Mouse (Mus musculus) forebrain, embryonic 16.5 days (tissue): ENCODE measurements around the gene Ctnna2. TPM values are rescaled to one million over a fixed set of nuclear protein-coding genes. Genes with fewer than 3 reads are reported as not detected.

Source experiments
- ATAC-seq: fragments of 200-750 bp; cut with Nextera tagmentation; 2 replicates; pipeline ENCODE4 v1.8.0; 2017; ENCODE audit warnings: mild to moderate bottlenecking, moderate library complexity
- H3K27ac ChIP-seq: fragments of 300-500 bp; sonication (generic); 2 replicates; pipeline ENCODE4 v1.5.1; 2014; ENCODE audit warnings: low read length, control low read depth
- H3K27me3 ChIP-seq: fragments of 300-500 bp; sonication (generic); replicated peaks from 2 replicates; pipeline ENCODE4 v1.6.1; 2014; ENCODE audit warnings: low read length; ENCODE audit not compliant: control insufficient read depth, insufficient read depth
- H3K36me3 ChIP-seq: fragments of 300-500 bp; sonication (generic); 2 replicates; pipeline ENCODE4 v1.6.1; 2014; ENCODE audit not compliant: control insufficient read depth, insufficient read depth
- H3K4me1 ChIP-seq: fragments of 300-500 bp; sonication (generic); replicated peaks from 2 replicates; pipeline ENCODE4 v1.6.1; 2014; ENCODE audit warnings: low read length; ENCODE audit not compliant: control insufficient read depth, insufficient read depth
- H3K4me2 ChIP-seq: fragments of 300-500 bp; sonication (generic); 2 replicates; pipeline ENCODE4 v1.6.1; 2014; ENCODE audit warnings: mild to moderate bottlenecking, low read length, control low read depth
- H3K4me3 ChIP-seq: fragments of 300-500 bp; sonication (generic); replicated peaks from 2 replicates; pipeline ENCODE4 v1.5.1; 2014; ENCODE audit warnings: mild to moderate bottlenecking, low read length, control low read depth
- H3K9ac ChIP-seq: fragments of 300-500 bp; sonication (generic); replicated peaks from 2 replicates; pipeline ENCODE4 v1.6.1; 2014; ENCODE audit warnings: low read depth, low read length, control low read depth
- H3K9me3 ChIP-seq: fragments of 300-500 bp; sonication (generic); 2 replicates; pipeline ENCODE4 v1.6.1; 2016; ENCODE audit warnings: low read length; ENCODE audit not compliant: control insufficient read depth
- WGBS: fragments of 180-500 bp; shearing (Covaris S2); extraction: QIAGEN DNeasy Blood & Tissue Kit; methylation state at CpG from one replicate; pipeline ENCODE4 v1.1.7; 2014; 5-methylcytosine and 5-hydroxymethylcytosine counted together
- polyA plus RNA-seq: library from polyadenylated mRNA; unstranded; fragments of >200 nt; fragmentation: Nextera tagmentation; extraction: Ambion mirVana; gene quantifications from 2 replicates; pipeline ENCODE4 v1.2.1, GENCODE M21; 2015

Ctnna2 gene
- polyA plus RNA-seq, 1 experiment from 2014 or later: 149 TPM

- Histone ChIP-seq H3K4me3 (no peak overlapping the region), H3K36me3 (no peaks in the 10 kb centered on the region), H3K9ac (no peak overlapping the region), H3K9me3 (no peaks in the 10 kb centered on the region), H3K27me3 (no peaks in the 10 kb centered on the region), H3K4me1 (no peaks in the 10 kb centered on the region), H3K4me2 (no peak overlapping the region), H3K27ac (no peak overlapping the region)
- ATAC-seq: peak; percentile 93
These were observed 140.8 kb downstream of the Ctnna2 start for GRCm38 (mm10) chr6:77838653-77839052.

DNA sequence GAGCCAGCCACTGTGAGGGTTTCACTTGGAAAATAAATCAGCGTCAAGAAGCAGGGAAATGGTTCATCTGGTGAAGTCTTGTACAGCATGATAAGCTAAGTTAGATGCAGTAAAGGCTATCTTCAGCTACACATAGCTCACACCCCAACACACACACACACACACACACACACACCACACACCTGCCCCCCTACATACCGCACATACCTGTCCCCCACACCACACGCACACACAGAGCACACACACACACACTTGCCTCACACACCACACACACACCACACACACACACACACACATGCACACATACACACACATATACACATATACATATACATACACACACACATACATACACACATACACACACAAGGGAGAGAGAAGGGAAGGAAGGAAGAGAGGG lies 142.0 kb downstream of the Ctnna2 start:
- Histone ChIP-seq H3K9me3 (no peaks in the 10 kb centered on the region), H3K27ac (no peak overlapping the region), H3K4me1 (no peaks in the 10 kb centered on the region), H3K36me3 (no peaks in the 10 kb centered on the region), H3K4me2 (no peak overlapping the region), H3K27me3 (no peaks in the 10 kb centered on the region), H3K9ac (no peak overlapping the region), H3K4me3 (no peak overlapping the region)
- WGBS: 89% methylated on average over 3 of the region's 3 CpGs
- no peak for ATAC-seq

GRCm38 (mm10) chr6:77834680-77835079 lies 144.8 kb downstream of the Ctnna2 start:
- ATAC-seq: no peak
- Histone ChIP-seq H3K9ac (no peak overlapping the region), H3K4me3 (no peak overlapping the region), H3K36me3 (no peaks in the 10 kb centered on the region), H3K4me2 (no peak overlapping the region), H3K27ac (no peak overlapping the region), H3K9me3 (no peaks in the 10 kb centered on the region), H3K27me3 (no peaks in the 10 kb centered on the region), H3K4me1 (no peaks in the 10 kb centered on the region)
- 81% methylated on average over 2 of the region's 2 CpGs for WGBS

DNA sequence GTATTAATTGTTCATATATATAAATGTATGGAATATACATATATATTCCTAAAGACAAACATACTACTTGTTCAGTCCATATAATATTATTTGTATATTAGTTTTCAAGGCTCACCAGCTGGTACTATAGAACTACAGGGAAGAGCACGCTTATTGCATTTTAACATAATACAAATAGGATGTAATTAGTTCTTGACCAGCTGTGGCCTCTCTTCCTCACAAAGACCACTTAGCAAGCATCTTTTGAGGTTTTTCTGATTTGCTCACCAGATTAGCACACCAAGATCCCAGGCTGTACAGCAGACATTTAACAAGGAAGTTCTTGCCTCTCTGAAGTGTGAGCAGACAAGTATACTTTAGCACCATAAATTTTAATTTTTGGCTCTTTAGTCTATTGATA lies 152.0 kb downstream of the Ctnna2 start:
- Histone ChIP-seq H3K27ac (no peak overlapping the region), H3K4me1 (no peaks in the 10 kb centered on the region), H3K4me3 (no peak overlapping the region), H3K9ac (no peak overlapping the region), H3K4me2 (no peak overlapping the region), H3K27me3 (no peaks in the 10 kb centered on the region), H3K9me3 (no peaks in the 10 kb centered on the region), H3K36me3 (no peaks in the 10 kb centered on the region)
- 29% methylated on average over 1 of the region's 1 CpGs for WGBS
- ATAC-seq: no peak

DNA sequence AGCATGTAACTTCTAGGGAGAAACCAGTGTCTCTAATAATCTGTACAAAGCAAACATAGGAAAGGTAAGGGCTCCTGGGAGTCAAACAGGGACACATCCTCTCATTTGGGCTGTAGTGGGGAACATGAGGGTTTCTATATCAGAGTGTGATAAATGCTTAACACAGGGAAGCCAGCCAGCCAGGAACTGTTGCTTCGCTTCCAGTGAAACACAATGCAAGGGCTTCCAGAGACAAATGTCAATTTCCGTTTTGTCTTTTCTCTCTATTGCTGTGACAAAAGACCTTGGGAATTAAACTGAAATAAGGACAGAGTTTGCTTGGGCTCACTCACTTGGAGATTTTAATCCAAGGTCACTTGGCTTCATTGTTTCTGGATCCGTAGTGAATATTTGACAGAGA lies 162.4 kb downstream of the Ctnna2 start:
- no peak for ATAC-seq
- no peak overlapping the region for H3K4me2 ChIP-seq
- WGBS: 64% methylated on average over 3 of the region's 3 CpGs

GRCm38 (mm10) chr6:77811041-77811440 lies 168.5 kb downstream of the Ctnna2 start:
- Histone ChIP-seq H3K9me3 (no peaks in the 10 kb centered on the region), H3K27me3 (no peaks in the 10 kb centered on the region), H3K4me2 (no peak overlapping the region), H3K36me3 (no peaks in the 10 kb centered on the region), H3K4me3 (no peak overlapping the region), H3K9ac (no peak overlapping the region), H3K27ac (no peak overlapping the region), H3K4me1 (peaks cover 3% of the 10 kb centered on the region; the same call in 1 of the 2 replicates)
- ATAC-seq: no peak
- WGBS: 77% methylated on average over 3 of the region's 3 CpGs

More for the DNA sequence above, 162.4 kb downstream of the Ctnna2 start:
- peaks cover 4% of the 10 kb centered on the region; the same call in 1 of the 2 replicates for H3K4me1 ChIP-seq
- no peak overlapping the region for H3K4me3 ChIP-seq
- no peak overlapping the region for H3K27ac ChIP-seq
- H3K27me3 ChIP-seq: no peaks in the 10 kb centered on the region
- H3K36me3 ChIP-seq: no peaks in the 10 kb centered on the region
- no peaks in the 10 kb centered on the region for H3K9me3 ChIP-seq
- no peak overlapping the region for H3K9ac ChIP-seq

DNA sequence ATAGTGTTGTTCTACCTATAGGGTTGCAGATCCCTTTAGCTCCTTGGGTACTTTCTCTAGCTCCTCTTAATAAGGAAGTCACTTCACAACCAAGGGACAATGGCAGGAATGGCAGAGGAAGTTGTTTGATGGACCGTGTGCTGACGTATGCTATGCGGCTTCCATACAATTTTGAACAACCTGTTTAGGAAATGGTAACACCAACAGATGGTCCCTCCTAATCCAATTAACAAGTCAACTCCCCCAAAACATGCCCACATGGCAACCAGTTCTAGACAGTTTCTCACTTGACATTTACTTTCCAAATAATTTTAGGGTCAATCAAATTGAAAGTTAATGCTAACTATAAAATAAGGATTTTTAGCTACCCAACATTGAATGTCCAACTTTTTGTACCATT lies 176.9 kb downstream of the Ctnna2 start:
- Histone ChIP-seq H3K36me3 (no peaks in the 10 kb centered on the region), H3K4me1 (no peaks in the 10 kb centered on the region), H3K4me2 (no peak overlapping the region), H3K27me3 (no peaks in the 10 kb centered on the region), H3K9ac (no peak overlapping the region), H3K27ac (no peak overlapping the region), H3K9me3 (no peaks in the 10 kb centered on the region), H3K4me3 (no peak overlapping the region)
- WGBS: 64% methylated on average over 3 of the region's 3 CpGs
- ATAC-seq: no peak

DNA sequence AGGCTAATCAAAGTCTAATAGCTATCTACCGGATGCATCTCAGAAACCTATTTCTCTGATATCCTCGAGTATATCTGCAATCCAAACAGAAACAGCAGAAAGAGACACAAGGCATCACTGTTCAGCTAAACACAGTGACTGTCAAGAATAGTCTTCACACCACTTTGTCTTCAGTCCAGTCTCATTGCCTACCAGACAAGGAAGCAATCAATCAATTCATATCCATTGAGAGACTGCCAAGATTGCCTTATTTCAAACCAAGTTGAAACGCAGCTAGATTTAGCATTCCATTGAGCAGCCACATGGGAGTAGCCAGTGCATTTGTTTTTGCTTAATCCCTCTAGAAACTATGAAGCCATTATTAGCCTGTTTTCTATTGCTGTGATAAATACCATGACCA lies 196.2 kb downstream of the Ctnna2 start:
- no peak overlapping the region for H3K9ac ChIP-seq
- H3K4me3 ChIP-seq: no peak overlapping the region
- peaks cover 2% of the 10 kb centered on the region; the same call in 1 of the 2 replicates for H3K4me1 ChIP-seq
- 47% methylated on average over 3 of the region's 3 CpGs for WGBS
- no peak overlapping the region for H3K4me2 ChIP-seq
- H3K27me3 ChIP-seq: no peaks in the 10 kb centered on the region
- no peak for ATAC-seq
- no peak overlapping the region for H3K27ac ChIP-seq
- no peaks in the 10 kb centered on the region; the same call in 1 of the 2 replicates for H3K36me3 ChIP-seq
- H3K9me3 ChIP-seq: no peaks in the 10 kb centered on the region

DNA sequence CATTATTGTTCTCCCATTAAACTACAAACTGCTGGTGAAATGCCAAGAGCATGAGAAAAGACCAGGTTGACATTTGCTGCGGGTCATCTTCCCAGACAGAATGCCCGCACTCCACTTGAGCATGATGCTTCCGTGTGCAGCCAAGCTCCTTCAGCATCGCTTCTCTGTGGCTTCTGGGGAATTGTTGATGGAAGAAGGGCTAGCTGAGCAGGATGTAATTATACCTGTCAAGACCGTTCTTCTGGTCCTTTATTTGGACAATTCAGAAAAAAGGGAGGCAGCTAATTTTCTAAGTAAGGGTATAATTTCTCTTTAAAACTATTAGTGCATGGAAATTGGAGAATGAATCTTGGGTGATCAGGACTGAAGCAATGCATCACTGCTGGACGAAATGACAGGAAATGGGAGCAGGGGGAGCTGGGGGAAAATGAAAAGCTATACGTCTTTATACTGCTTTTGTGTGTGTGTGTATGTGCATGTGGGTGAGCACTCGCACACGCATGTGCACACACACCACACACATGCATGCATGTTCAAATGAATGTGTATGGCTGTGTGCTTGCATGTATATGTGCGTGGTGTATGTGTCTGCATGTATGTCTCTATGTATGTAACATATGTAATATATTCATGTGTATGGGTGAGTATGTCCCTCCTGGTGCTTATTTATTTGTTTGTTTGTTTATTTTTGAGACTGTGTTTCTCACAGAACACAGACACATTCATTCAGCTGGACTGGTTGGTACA lies 211.0 kb downstream of the Ctnna2 start:
- H3K4me1 ChIP-seq: no peaks in the 10 kb centered on the region
- no peaks in the 10 kb centered on the region for H3K9me3 ChIP-seq
- no peak overlapping the region for H3K9ac ChIP-seq
- peak; percentile 66 for ATAC-seq
- H3K4me2 ChIP-seq: no peak overlapping the region
- WGBS: 73% methylated on average over 10 of the region's 10 CpGs
- H3K36me3 ChIP-seq: no peaks in the 10 kb centered on the region
- no peaks in the 10 kb centered on the region for H3K27me3 ChIP-seq
- H3K4me3 ChIP-seq: no peak overlapping the region
- no peak overlapping the region for H3K27ac ChIP-seq

GRCm38 (mm10) chr6:77758164-77758563 lies 221.3 kb downstream of the Ctnna2 start:
- no peak overlapping the region for H3K4me2 ChIP-seq
- ATAC-seq: no peak
- H3K9ac ChIP-seq: no peak overlapping the region
- H3K9me3 ChIP-seq: no peaks in the 10 kb centered on the region
- H3K4me3 ChIP-seq: no peak overlapping the region
- no peak overlapping the region for H3K27ac ChIP-seq
- H3K27me3 ChIP-seq: no peaks in the 10 kb centered on the region
- no peaks in the 10 kb centered on the region for H3K36me3 ChIP-seq
- WGBS: 81% methylated on average over 3 of the region's 3 CpGs
- H3K4me1 ChIP-seq: no peaks in the 10 kb centered on the region
